Mouse (Mus musculus) limb, embryonic 11.5 days (tissue): ENCODE results near the gene Amh. TPM values are rescaled to one million over a fixed set of nuclear protein-coding genes. Genes with fewer than 3 reads are reported as not detected.

ENCODE experiments used
- ATAC-seq: fragments of 200-750 bp; cut with Nextera tagmentation; 2 replicates; pipeline ENCODE4 v1.8.0; 2017; ENCODE audit warnings: low read depth; ENCODE audit not compliant: insufficient number of reproducible peaks, low FRiP score, low TSS enrichment
- DNase-seq: peaks from one replicate; pipeline ENCODE4 v3.0.0-alpha.2; 2015; ENCODE audit warnings: low spot score
- H3K27ac ChIP-seq: fragments of 300-500 bp; sonication (generic); replicated peaks from 2 replicates; pipeline ENCODE4 v1.5.1; 2014; ENCODE audit warnings: low read depth, mild to moderate bottlenecking, low read length
- H3K27me3 ChIP-seq: fragments of 300-500 bp; sonication (generic); 2 replicates; pipeline ENCODE4 v1.6.1; 2014; ENCODE audit warnings: mild to moderate bottlenecking, low read length, mixed read lengths; ENCODE audit not compliant: control insufficient read depth, insufficient read depth
- H3K36me3 ChIP-seq: fragments of 300-500 bp; sonication (generic); 2 replicates; pipeline ENCODE4 v1.6.1; 2014; ENCODE audit warnings: mild to moderate bottlenecking, low read length, moderate library complexity, mixed read lengths; ENCODE audit not compliant: control insufficient read depth, insufficient read depth
- H3K4me1 ChIP-seq: fragments of 300-500 bp; sonication (generic); 2 replicates; pipeline ENCODE4 v1.6.1; 2014; ENCODE audit warnings: low read length, mixed read lengths; ENCODE audit not compliant: control insufficient read depth, insufficient read depth
- H3K4me2 ChIP-seq: fragments of 300-500 bp; sonication (generic); 2 replicates; pipeline ENCODE4 v1.6.1; 2014; ENCODE audit warnings: low read depth, mild to moderate bottlenecking, moderate library complexity; ENCODE audit not compliant: severe bottlenecking
- H3K4me3 ChIP-seq: fragments of 300-500 bp; sonication (generic); 2 replicates; pipeline ENCODE4 v1.5.1; 2014; ENCODE audit warnings: low read depth, low read length
- H3K9ac ChIP-seq: fragments of 300-500 bp; sonication (generic); 2 replicates; pipeline ENCODE4 v1.6.1; 2014; ENCODE audit warnings: mild to moderate bottlenecking, low read length
- H3K9me3 ChIP-seq: fragments of 300-500 bp; sonication (generic); 2 replicates; pipeline ENCODE4 v1.6.1; 2016; ENCODE audit warnings: low read length; ENCODE audit not compliant: control insufficient read depth
- WGBS: fragments of 180-500 bp; shearing (Covaris S2); extraction: QIAGEN DNeasy Blood & Tissue Kit; methylation state at CpG from one replicate; pipeline ENCODE4 v1.1.7; 2014; 5-methylcytosine and 5-hydroxymethylcytosine counted together
- polyA plus RNA-seq: library from polyadenylated mRNA; unstranded; fragments of >200 nt; fragmentation: Nextera tagmentation; extraction: Ambion mirVana; gene quantifications from 2 replicates; pipeline ENCODE4 v1.2.1, GENCODE M21; 2014

The Amh gene
- polyA plus RNA-seq, 1 experiment from 2014 or later = not detected

DNA sequence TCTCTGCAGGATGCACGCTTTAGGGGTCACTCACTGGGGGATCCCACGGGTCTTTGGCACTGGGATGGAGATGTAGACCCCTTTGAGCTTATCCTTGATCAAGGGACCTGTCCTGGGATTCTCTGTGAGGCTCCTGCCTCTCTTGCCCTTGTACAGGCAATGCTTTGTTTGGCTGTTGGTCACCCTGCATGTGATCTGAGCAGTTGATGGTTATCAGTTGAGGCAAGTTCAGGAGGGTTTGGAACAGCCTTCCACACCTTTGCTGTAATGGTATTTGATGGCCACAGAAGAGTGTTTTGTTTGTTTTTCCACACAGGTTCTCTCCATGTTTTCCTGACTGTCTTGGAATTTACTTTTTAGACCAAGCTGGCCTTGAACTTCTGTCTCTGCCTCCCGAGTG lies 43.2 kb upstream of the Amh start:
- 80% methylated on average over 3 of the region's 3 CpGs for WGBS
- no peak for ATAC-seq

DNA sequence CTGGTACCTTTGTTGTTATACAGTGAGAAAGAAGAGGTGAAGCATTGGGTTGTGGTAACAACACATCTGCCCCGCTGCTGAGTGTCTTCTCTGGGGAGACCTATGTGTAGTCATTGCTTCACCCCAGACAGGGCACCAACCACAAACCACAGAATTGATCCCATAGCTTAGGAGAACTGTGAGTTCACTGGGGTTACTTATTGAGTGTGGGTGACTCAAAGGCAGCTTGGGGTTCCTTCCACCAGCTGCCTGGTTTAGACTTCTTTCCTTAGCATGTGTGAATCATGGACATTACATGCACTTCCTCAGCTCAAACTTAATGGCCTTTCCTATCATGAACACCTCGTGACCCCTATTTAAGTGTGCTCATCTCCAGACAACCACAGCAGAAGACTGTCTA lies 41.5 kb upstream of the Amh start:
- no peak overlapping the region for H3K4me2 ChIP-seq
- H3K27me3 ChIP-seq = no peaks in the 10 kb centered on the region
- peaks cover 17% of the 10 kb centered on the region for H3K36me3 ChIP-seq
- WGBS = 88% methylated on average over 2 of the region's 2 CpGs
- no peak overlapping the region for H3K4me3 ChIP-seq
- 0 out of 2 replicates have a peak, but pooled peaks cover 3% of the 10 kb centered on the region for H3K4me1 ChIP-seq
- ATAC-seq = no peak
- H3K9ac ChIP-seq = no peak overlapping the region
- no peak overlapping the region for H3K27ac ChIP-seq
- DNase-seq = no peak
- H3K9me3 ChIP-seq = no peaks in the 10 kb centered on the region

More for the DNA sequence above, 43.2 kb upstream of the Amh start:
- Histone ChIP-seq H3K9ac (no peak overlapping the region), H3K27me3 (no peaks in the 10 kb centered on the region), H3K4me3 (no peak overlapping the region), H3K4me1 (peaks cover 12% of the 10 kb centered on the region), H3K9me3 (no peaks in the 10 kb centered on the region), H3K4me2 (no peak overlapping the region), H3K27ac (no peak overlapping the region), H3K36me3 (peaks cover 8% of the 10 kb centered on the region)
- no peak for DNase-seq

- Histone ChIP-seq H3K4me1 (0 out of 2 replicates have a peak, but pooled peaks cover under 1% of the 10 kb centered on the region), H3K9ac (no peak overlapping the region), H3K36me3 (peaks cover 21% of the 10 kb centered on the region), H3K4me3 (no peak overlapping the region), H3K27me3 (no peaks in the 10 kb centered on the region), H3K4me2 (no peak overlapping the region), H3K27ac (no peak overlapping the region), H3K9me3 (no peaks in the 10 kb centered on the region)
- WGBS = 100% methylated on average over 2 of the region's 2 CpGs
- ATAC-seq (no peak), DNase-seq (no peak)
These were observed 39.3 kb upstream of the Amh start for GRCm38 (mm10) chr10:80765746-80766145.

DNA sequence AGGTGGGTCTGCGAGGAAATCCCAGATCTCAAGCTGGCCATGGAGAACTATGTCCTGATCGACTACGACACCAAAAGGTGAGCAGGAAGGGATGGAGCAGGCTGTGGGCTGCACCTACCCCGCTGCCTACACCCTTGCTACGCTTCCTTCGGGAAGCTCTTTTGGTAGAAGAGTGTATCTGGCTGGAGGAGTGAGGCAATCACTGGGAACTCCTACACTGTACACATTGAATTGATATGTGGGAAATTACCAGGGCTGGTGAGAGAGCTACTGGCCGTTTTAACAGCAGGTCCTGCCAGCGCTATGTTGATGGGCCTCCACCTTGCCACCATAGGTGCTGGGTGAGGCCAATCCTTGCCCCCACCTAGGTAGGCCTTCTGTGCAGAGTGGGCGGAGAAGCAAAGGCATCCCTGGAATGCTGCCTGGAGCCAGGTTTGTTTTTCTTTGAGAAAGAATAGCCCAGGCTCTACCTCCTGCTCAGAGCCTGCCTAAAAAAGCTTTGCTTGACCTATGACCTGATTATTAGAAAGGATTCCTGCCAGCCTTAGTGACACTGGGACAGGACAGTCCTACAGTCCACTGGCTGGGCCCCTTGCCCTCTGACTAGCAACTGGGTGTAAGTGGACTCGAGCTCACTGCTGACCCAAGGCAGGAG lies 38.8 kb upstream of the Amh start:
- 83% methylated on average over 10 of the region's 10 CpGs for WGBS

GRCm38 (mm10) chr10:80768365-80768764 lies 36.7 kb upstream of the Amh start:
- H3K9ac ChIP-seq = no peak overlapping the region
- H3K4me3 ChIP-seq = no peak overlapping the region
- no peak overlapping the region for H3K27ac ChIP-seq
- WGBS = 94% methylated on average over 6 of the region's 6 CpGs
- no peaks in the 10 kb centered on the region for H3K4me1 ChIP-seq
- ATAC-seq = no peak
- H3K36me3 ChIP-seq = peaks cover 40% of the 10 kb centered on the region
- no peaks in the 10 kb centered on the region for H3K27me3 ChIP-seq
- H3K9me3 ChIP-seq = no peaks in the 10 kb centered on the region
- DNase-seq = no peak
- H3K4me2 ChIP-seq = no peak overlapping the region

More for the DNA sequence above, 38.8 kb upstream of the Amh start:
- DNase-seq (no peak), ATAC-seq (no peak)
- H3K36me3 ChIP-seq = peaks cover 26% of the 10 kb centered on the region
- H3K9ac ChIP-seq = no peak overlapping the region
- H3K27ac ChIP-seq = no peak overlapping the region
- no peaks in the 10 kb centered on the region for H3K4me1 ChIP-seq
- H3K27me3 ChIP-seq = no peaks in the 10 kb centered on the region
- no peak overlapping the region for H3K4me3 ChIP-seq
- H3K4me2 ChIP-seq = no peak overlapping the region
- no peaks in the 10 kb centered on the region for H3K9me3 ChIP-seq

GRCm38 (mm10) chr10:80773816-80774215 lies 31.2 kb upstream of the Amh start:
- WGBS = 78% methylated on average over 5 of the region's 5 CpGs
- Histone ChIP-seq H3K4me1 (no peaks in the 10 kb centered on the region), H3K9me3 (no peaks in the 10 kb centered on the region), H3K4me2 (no peak overlapping the region), H3K27me3 (no peaks in the 10 kb centered on the region), H3K36me3 (peaks cover 40% of the 10 kb centered on the region), H3K27ac (no peak overlapping the region), H3K9ac (0 out of 2 replicates have a peak overlapping the region, but pooled peaks have one; percentile 5), H3K4me3 (no peak overlapping the region)
- DNase-seq (no peak), ATAC-seq (no peak)

- Histone ChIP-seq H3K4me1 (no peaks in the 10 kb centered on the region), H3K9me3 (no peaks in the 10 kb centered on the region), H3K9ac (no peak overlapping the region), H3K27ac (no peak overlapping the region), H3K4me2 (no peak overlapping the region), H3K27me3 (no peaks in the 10 kb centered on the region), H3K36me3 (peaks cover 46% of the 10 kb centered on the region), H3K4me3 (no peak overlapping the region)
- WGBS = 8% methylated on average over 2 of the region's 2 CpGs
- ATAC-seq = peak; percentile 82
- peak; percentile 80 for DNase-seq
These were observed 30.5 kb upstream of the Amh start for GRCm38 (mm10) chr10:80774549-80774948.

DNA sequence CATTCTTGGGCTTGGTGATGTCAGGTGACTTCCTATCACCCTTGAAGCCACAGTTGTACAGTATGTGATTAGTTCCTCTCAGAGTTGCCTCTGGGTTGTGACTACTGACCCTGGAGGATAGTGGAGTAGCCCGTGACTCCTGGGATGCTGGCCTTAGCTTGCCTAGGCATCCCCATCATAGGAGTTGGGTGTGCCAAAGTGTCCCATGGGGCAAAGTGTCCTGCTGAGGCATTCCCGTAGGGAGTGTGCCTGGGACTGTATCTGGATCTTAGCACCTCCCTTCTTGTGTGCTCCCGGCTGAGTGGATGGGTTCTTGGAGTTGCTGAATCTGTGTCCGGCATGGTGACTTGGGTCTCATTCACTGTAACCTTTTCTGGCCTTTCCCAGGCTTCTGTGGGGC lies 30.1 kb upstream of the Amh start:
- H3K9ac ChIP-seq = no peak overlapping the region
- no peak overlapping the region for H3K4me2 ChIP-seq
- no peaks in the 10 kb centered on the region for H3K9me3 ChIP-seq
- peaks cover 46% of the 10 kb centered on the region for H3K36me3 ChIP-seq
- no peak overlapping the region for H3K27ac ChIP-seq
- 91% methylated on average over 4 of the region's 4 CpGs for WGBS
- H3K27me3 ChIP-seq = no peaks in the 10 kb centered on the region
- no peak for ATAC-seq
- H3K4me1 ChIP-seq = no peaks in the 10 kb centered on the region
- DNase-seq = no peak
- H3K4me3 ChIP-seq = no peak overlapping the region

DNA sequence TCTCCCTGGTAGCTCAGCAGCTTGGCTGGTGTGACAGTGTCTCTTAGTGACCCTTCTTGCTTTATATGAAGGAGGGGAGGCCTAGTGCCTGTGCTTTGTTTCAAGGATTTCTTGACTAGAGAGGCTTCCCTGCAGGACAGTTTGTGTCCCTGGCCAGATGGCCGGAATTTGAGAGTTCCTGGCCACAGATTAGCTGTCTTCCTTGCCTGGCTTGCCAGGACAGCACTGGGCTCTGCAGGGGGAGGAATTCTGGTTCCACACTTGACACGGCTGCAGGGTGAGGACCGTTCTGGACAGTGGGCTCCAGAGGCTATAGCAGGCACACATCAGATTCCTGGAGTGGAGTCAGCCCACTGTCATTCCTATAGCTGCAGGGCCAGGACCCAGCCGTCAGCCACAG lies 29.3 kb upstream of the Amh start:
- ATAC-seq = no peak
- 93% methylated on average over 4 of the region's 4 CpGs for WGBS
- DNase-seq = no peak
- Histone ChIP-seq H3K9me3 (no peaks in the 10 kb centered on the region), H3K9ac (no peak overlapping the region), H3K27me3 (no peaks in the 10 kb centered on the region), H3K4me1 (no peaks in the 10 kb centered on the region), H3K4me2 (no peak overlapping the region), H3K4me3 (no peak overlapping the region), H3K27ac (no peak overlapping the region), H3K36me3 (peaks cover 46% of the 10 kb centered on the region)
